24 mouse cellular contexts compared by ENCODE assay signal in genomic region chr17:64566435-64566834, GRCm38 (mm10). TPM values are rescaled to one million over a fixed set of nuclear protein-coding genes. Genes with fewer than 3 reads are reported as not detected.
DNase-seq lines count a peak whose midpoint lies in the region; ATAC-seq and TF ChIP-seq lines count a peak whose summit lies in the region.
"Had no signal": no experiment of that assay in that cellular context is flagged by ENCODE, and none has a peak within 500 bp of the region (broad histone marks: within the 10 kb centered on the region; RNA-seq: fewer than 3 reads in every experiment).

No protein-coding gene starts in this region.

- H3K9ac ChIP-seq in liver, embryonic 11.5 days (ENCODE audit: low read depth, low read length) = no peak overlapping the region
- H3K9ac ChIP-seq in MEL (ENCODE audit: control insufficient read depth, low read depth, low read length, poor library complexity, severe bottlenecking) = no peak overlapping the region
- no peak overlapping the region for H3K9ac ChIP-seq in liver, embryonic 13.5 days
- H3K9ac ChIP-seq in liver, embryonic 15.5 days = no peak overlapping the region
- no peak overlapping the region for H3K9ac ChIP-seq in intestine, embryonic 15.5 days
- H3K9ac ChIP-seq: embryonic facial prominence, embryonic 12.5 days; forebrain, embryonic 13.5 days; forebrain, embryonic 15.5 days had no signal

- no peak overlapping the region for H3K4me2 ChIP-seq in liver, embryonic 11.5 days
- no peak overlapping the region for H3K4me2 ChIP-seq in liver, embryonic 13.5 days
- no peak overlapping the region for H3K4me2 ChIP-seq in liver, embryonic 15.5 days
- no peak overlapping the region for H3K4me2 ChIP-seq in intestine, embryonic 15.5 days (replicated peaks)
- H3K4me2 ChIP-seq: embryonic facial prominence, embryonic 12.5 days; forebrain, embryonic 13.5 days; forebrain, embryonic 15.5 days had no signal

- TF ChIP-seq RAD21 in MEL (IDR thresholded peaks at IDR 0.05; ENCODE audit: low read depth, low read length) = no peak

- H3K9me3 ChIP-seq in liver, embryonic 11.5 days (ENCODE audit: control insufficient read depth, low read length) = no peaks in the 10 kb centered on the region
- H3K9me3 ChIP-seq in MEL (replicated peaks; ENCODE audit: insufficient read depth, low read length) = no peaks in the 10 kb centered on the region
- H3K9me3 ChIP-seq in liver, embryonic 13.5 days (replicated peaks) = no peaks in the 10 kb centered on the region
- H3K9me3 ChIP-seq in liver, embryonic 15.5 days (replicated peaks) = no peaks in the 10 kb centered on the region
- no peaks in the 10 kb centered on the region for H3K9me3 ChIP-seq in intestine, embryonic 15.5 days
- H3K9me3 ChIP-seq: forebrain, embryonic 13.5 days; forebrain, embryonic 15.5 days had no signal

- no peak for TF ChIP-seq CTCF in MEL (IDR thresholded peaks at IDR 0.05 in 2 of 3, conservative IDR thresholded peaks at IDR 0.05 in 1 of 3; ENCODE audit: control insufficient read depth in 1 of 3, insufficient read depth in 1 of 3, low read depth in 2 of 3, low read length in 3 of 3, poor library complexity in 1 of 3, severe bottlenecking in 1 of 3)

- ATAC-seq in liver, embryonic 11.5 days (replicated peaks; ENCODE audit: low FRiP score) = no peak
- no peak for ATAC-seq in liver, embryonic 13.5 days (ENCODE audit: low read depth)
- ATAC-seq in liver, embryonic 15.5 days (ENCODE audit: insufficient read depth) = peak; percentile 11; the same call in 1 of the 2 replicates
- no peak for ATAC-seq in intestine, embryonic 15.5 days
- ATAC-seq: CD4-positive, CD25-positive, alpha-beta regulatory T cell, adult 4 months; forebrain, embryonic 13.5 days; forebrain, embryonic 15.5 days had no signal

- H3K27ac ChIP-seq in liver, embryonic 11.5 days (ENCODE audit: low read depth, low read length) = 0 out of 2 replicates have a peak overlapping the region, but pooled peaks have one; percentile 40
- peak overlapping the region; percentile 67 for H3K27ac ChIP-seq in MEL (ENCODE audit: control insufficient read depth, low read depth, low read length)
- peak overlapping the region; percentile 50 for H3K27ac ChIP-seq in liver, embryonic 13.5 days
- no peak overlapping the region for H3K27ac ChIP-seq in liver, embryonic 15.5 days (replicated peaks)
- no peak overlapping the region for H3K27ac ChIP-seq in intestine, embryonic 15.5 days
- H3K27ac ChIP-seq: embryonic facial prominence, embryonic 10.5 days; embryonic facial prominence, embryonic 12.5 days; forebrain, embryonic 13.5 days; forebrain, embryonic 15.5 days had no signal

- DNase-seq in liver, embryonic 11.5 days (ENCODE audit: low spot score) = no peak
- DNase-seq in liver (no peak), MEL (ENCODE audit: low read depth, low spot score) (peak; percentile 70)
- no peak for DNase-seq in liver, embryonic 13.5 days
- DNase-seq in cerebellum, adult 11-12 months = no peak
- DNase-seq in spleen, postnatal 4 days (ENCODE audit: low spot score in 2 of 2) = no peak
- DNase-seq: adrenal gland, adult 2 months; adrenal gland, postnatal 10 days; adrenal gland, postnatal 25 days; B cell, adult 2 months; cerebellum, adult 11 months; cerebellum, adult 2 months; cerebellum, adult 9-10 months; cerebellum, postnatal 10 days; cerebellum, postnatal 25 days had no signal

- 64% methylated on average over 6 of the region's 6 CpGs for WGBS in liver, embryonic 11.5 days
- 53% methylated on average over 6 of the region's 6 CpGs for WGBS in liver, embryonic 13.5 days (ENCODE audit: insufficient replicate concordance)
- WGBS in liver, embryonic 15.5 days (ENCODE audit: insufficient replicate concordance) = 48% methylated on average over 6 of the region's 6 CpGs
- 65% methylated on average over 6 of the region's 6 CpGs for WGBS in intestine, embryonic 15.5 days

- no peak for TF ChIP-seq POLR2A in MEL (IDR thresholded peaks at IDR 0.05; ENCODE audit: control insufficient read depth in 1 of 2, insufficient read depth in 1 of 2, low read depth in 1 of 2, low read length in 2 of 2, poor library complexity in 1 of 2)

- TF ChIP-seq EP300 in MEL (IDR thresholded peaks at IDR 0.05; ENCODE audit: low read depth in 1 of 2, low read length in 2 of 2) = peak in 1 of 2 experiments; percentile 64; a peak in 2 of 4 replicates

- H3K4me1 ChIP-seq in liver, embryonic 11.5 days (replicated peaks; ENCODE audit: control insufficient read depth, insufficient read depth, low read length) = peaks cover 7% of the 10 kb centered on the region
- peaks cover 2 to 20% of the 10 kb centered on the region in 2 experiments; a peak in 3 of 4 replicates for H3K4me1 ChIP-seq in MEL (ENCODE audit: control insufficient read depth in 1 of 2, insufficient read depth in 2 of 2, low read length in 2 of 2)
- H3K4me1 ChIP-seq in liver, embryonic 13.5 days (replicated peaks) = peaks cover 30% of the 10 kb centered on the region
- peaks cover 22% of the 10 kb centered on the region for H3K4me1 ChIP-seq in liver, embryonic 15.5 days (replicated peaks)
- H3K4me1 ChIP-seq in intestine, embryonic 15.5 days (replicated peaks) = no peaks in the 10 kb centered on the region
- H3K4me1 ChIP-seq: embryonic facial prominence, embryonic 10.5 days; embryonic facial prominence, embryonic 12.5 days; forebrain, embryonic 13.5 days; forebrain, embryonic 15.5 days had no signal

- H3K36me3 ChIP-seq in liver, embryonic 11.5 days (ENCODE audit: control insufficient read depth, insufficient read depth, low read length) = no peaks in the 10 kb centered on the region
- H3K36me3 ChIP-seq in MEL (ENCODE audit: control insufficient read depth in 1 of 2, insufficient read depth in 2 of 2, low read length in 2 of 2) = peaks cover 0 to 18% of the 10 kb centered on the region in 2 experiments; a peak in 2 of 4 replicates
- H3K36me3 ChIP-seq in liver, embryonic 13.5 days = no peaks in the 10 kb centered on the region
- H3K36me3 ChIP-seq in liver, embryonic 15.5 days (replicated peaks) = no peaks in the 10 kb centered on the region
- no peaks in the 10 kb centered on the region for H3K36me3 ChIP-seq in intestine, embryonic 15.5 days
- H3K36me3 ChIP-seq: embryonic facial prominence, embryonic 10.5 days; embryonic facial prominence, embryonic 12.5 days; forebrain, embryonic 15.5 days; G1E had no signal

- H3K27me3 ChIP-seq in liver, embryonic 11.5 days (replicated peaks; ENCODE audit: control insufficient read depth, insufficient read depth, low read length) = no peaks in the 10 kb centered on the region
- H3K27me3 ChIP-seq in MEL (ENCODE audit: control insufficient read depth in 1 of 2, insufficient read depth in 2 of 2, low read length in 2 of 2) = no peaks in the 10 kb centered on the region
- no peaks in the 10 kb centered on the region for H3K27me3 ChIP-seq in liver, embryonic 13.5 days
- H3K27me3 ChIP-seq in liver, embryonic 15.5 days = no peaks in the 10 kb centered on the region
- H3K27me3 ChIP-seq in intestine, embryonic 15.5 days (replicated peaks) = no peaks in the 10 kb centered on the region
- H3K27me3 ChIP-seq: CH12.LX; embryonic facial prominence, embryonic 12.5 days; forebrain, embryonic 13.5 days; forebrain, embryonic 15.5 days had no signal

- no peaks in the 10 kb centered on the region for H3K79me2 ChIP-seq in MEL (ENCODE audit: control insufficient read depth, insufficient read depth, low read length, poor library complexity)

- H3K4me3 ChIP-seq in liver, embryonic 11.5 days (ENCODE audit: low read depth, low read length) = no peak overlapping the region
- peak overlapping the region in 1 of 2 experiments; percentile 14; a peak in 1 of 4 replicates for H3K4me3 ChIP-seq in MEL (ENCODE audit: control insufficient read depth in 1 of 2, insufficient read depth in 1 of 2, low read depth in 2 of 2, low read length in 2 of 2)
- no peak overlapping the region for H3K4me3 ChIP-seq in liver, embryonic 13.5 days (replicated peaks)
- no peak overlapping the region for H3K4me3 ChIP-seq in liver, embryonic 15.5 days (replicated peaks)
- H3K4me3 ChIP-seq in intestine, embryonic 15.5 days (replicated peaks) = no peak overlapping the region
- H3K4me3 ChIP-seq: embryonic facial prominence, embryonic 10.5 days; embryonic facial prominence, embryonic 12.5 days; forebrain, embryonic 13.5 days; forebrain, embryonic 15.5 days had no signal

TF ChIP-seq in MEL, 35 proteins besides CTCF, POLR2A, EP300 and RAD21:
- peak; percentile 53; the same call in 1 of the 2 replicates for TF ChIP-seq TCF12 (IDR thresholded peaks at IDR 0.05; ENCODE audit: low read depth, low read length)
- peak; percentile 11; the same call in 1 of the 2 replicates for TF ChIP-seq GATA1 (IDR thresholded peaks at IDR 0.05; ENCODE audit: low read depth, low read length)
- TF ChIP-seq POLR2AphosphoS5 (IDR thresholded peaks at IDR 0.05; ENCODE audit: borderline replicate concordance, low read depth, low read length) = no peak
- TF ChIP-seq SIN3A (IDR thresholded peaks at IDR 0.05; ENCODE audit: low read length) = peak; percentile 59
- TF ChIP-seq MYB (IDR thresholded peaks at IDR 0.05; ENCODE audit: low read depth, low read length) = peak; percentile 57
- peak; percentile 47 for TF ChIP-seq ETS1 (IDR thresholded peaks at IDR 0.05; ENCODE audit: low read depth, low read length)
- no peak for TF ChIP-seq MYC (IDR thresholded peaks at IDR 0.05; ENCODE audit: low read depth, low read length)

RNA-seq across cellular contexts. Expression of gene Man2a1, which starts 34.1 kb away (rescaled TPM):
- polyA plus RNA-seq in liver, embryonic 11.5 days (2014; fragmentation: Nextera tagmentation; extraction: Ambion mirVana) = 5.7 and 6.8 TPM in 2 replicates
- total RNA-seq in MEL (2012; rRNA removed) = 8.0 and 8.7 TPM in 2 replicates
- 10 to 100 TPM in 1 of 2 experiments, 1 to 10 TPM in 1; 9.1 to 27.5 TPM for polyA plus RNA-seq in MEL (2012; ENCODE audit: insufficient read depth in 1 of 2, insufficient read length in 2 of 2, low read depth in 1 of 2, low replicate concordance in 2 of 2, missing spikeins in 1 of 2)
- 3.6 and 4.0 TPM in 2 replicates for polyA plus RNA-seq in liver, embryonic 13.5 days (2015; fragmentation: Nextera tagmentation; extraction: Ambion mirVana)
- 5.0 and 5.5 TPM in 2 replicates for polyA plus RNA-seq in liver, embryonic 15.5 days (2015; fragmentation: Nextera tagmentation; extraction: Ambion mirVana)
- 11.6 and 13.9 TPM in 2 replicates for polyA plus RNA-seq in intestine, embryonic 15.5 days (2015; fragmentation: Nextera tagmentation; extraction: Ambion mirVana)
- total RNA-seq: G1E had no signal
- polyA plus RNA-seq: G1E had no signal

Comparison
In these comparisons a context has a peak if more than half of its experiments do, and no peak if none do; other contexts are left out.
1. H3K27ac ChIP-seq: peak in liver, embryonic 11.5 days (single experiment), MEL (single experiment) and liver, embryonic 13.5 days (single experiment); none in liver, embryonic 15.5 days (single experiment) and intestine, embryonic 15.5 days (single experiment).